In the genomic region with DNA sequence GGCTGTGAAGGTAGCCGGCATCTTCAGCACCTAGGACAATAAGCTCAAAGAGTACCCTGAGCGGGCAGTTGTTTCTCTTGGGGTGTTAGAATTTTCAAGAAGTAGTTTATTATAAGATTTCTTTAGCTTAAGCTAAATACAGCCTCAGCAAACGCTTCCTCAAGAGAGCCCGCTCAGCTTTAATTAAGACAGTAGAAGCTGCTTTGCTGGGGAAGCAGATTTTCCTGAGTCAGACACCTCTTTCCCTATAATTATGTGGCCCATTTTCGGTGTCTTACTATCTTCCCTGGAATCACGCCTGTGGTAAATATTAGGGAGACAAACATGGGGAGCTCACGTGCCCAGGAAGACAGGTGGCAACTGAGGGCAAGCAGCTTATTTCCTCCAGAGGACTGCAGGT, we compare ENCODE assay signal across 21 mouse cellular contexts. TPM values are rescaled to one million over a fixed set of nuclear protein-coding genes. Genes with fewer than 3 reads are reported as not detected.
DNase-seq lines count a peak whose midpoint lies in the region; ATAC-seq lines count a peak whose summit lies in the region.
"Had no signal": no experiment of that assay in that cellular context is flagged by ENCODE, and none has a peak within 500 bp of the region (broad histone marks: within the 10 kb centered on the region; RNA-seq: fewer than 3 reads in every experiment).

No protein-coding gene starts in this region.

- intact Hi-C loops in gastrocnemius, postnatal 36 days (cut with DNase I), result no loop called here

- peak; percentile 92 for ATAC-seq in frontal cortex, adult (ENCODE audit: low TSS enrichment)
- ATAC-seq: activated CD4-positive, CD25-positive, alpha-beta regulatory T cell, adult 4 months; forebrain, embryonic 15.5 days; hindbrain, embryonic 16.5 days; intestine, embryonic 15.5 days had no signal

- DNase-seq in frontal cortex, postnatal 10 days (ENCODE audit: low spot score in 2 of 2), result no peak
- peak; percentile 12 to 13 for DNase-seq in right cerebral cortex, adult 2 months (ENCODE audit: low spot score in 2 of 2)
- DNase-seq in right cerebral cortex, postnatal 4 days, result no peak
- DNase-seq in telencephalon, adult 2 months (ENCODE audit: low read depth, low spot score), result peak; percentile 33
- DNase-seq in gastrocnemius, postnatal 36 days, result no peak
- DNase-seq: adrenal gland, postnatal 10 days; adrenal gland, postnatal 36 days; cerebellum, adult 11-12 months; cerebellum, adult 8-10 months; cerebellum, postnatal 10 days; gastrocnemius, adult 2 months; gastrocnemius, postnatal 14 days; heart, adult 18-20 months; heart, postnatal 10 days; heart, postnatal 36 days had no signal

RNA-seq across cellular contexts. Expression of a gene that starts 57.6 kb away (rescaled TPM):
- not detected for total RNA-seq in gastrocnemius, postnatal 36 days (2021)
- total RNA-seq: adrenal gland, postnatal 10 days; adrenal gland, postnatal 36 days; ES-E14; gastrocnemius, adult 2 months; gastrocnemius, postnatal 14 days; heart, adult 18-20 months; heart, postnatal 10 days; heart, postnatal 36 days had no signal

Comparison
In these comparisons a context has a peak if more than half of its experiments do, and no peak if none do; other contexts are left out.
1. DNase-seq: peak in right cerebral cortex, adult 2 months (2 of 2) and telencephalon, adult 2 months (single experiment); none in frontal cortex, postnatal 10 days (0 of 2), right cerebral cortex, postnatal 4 days (single experiment) and gastrocnemius, postnatal 36 days (0 of 2).